Mouse (Mus musculus): ENCODE measurements around the gene Cacng7.
"Not testable (repeated sequence)": the region's sequence is repeated elsewhere in the genome, so short reads cannot be mapped to it uniquely, and the experiment has no call there.

Cacng7 gene

DNA sequence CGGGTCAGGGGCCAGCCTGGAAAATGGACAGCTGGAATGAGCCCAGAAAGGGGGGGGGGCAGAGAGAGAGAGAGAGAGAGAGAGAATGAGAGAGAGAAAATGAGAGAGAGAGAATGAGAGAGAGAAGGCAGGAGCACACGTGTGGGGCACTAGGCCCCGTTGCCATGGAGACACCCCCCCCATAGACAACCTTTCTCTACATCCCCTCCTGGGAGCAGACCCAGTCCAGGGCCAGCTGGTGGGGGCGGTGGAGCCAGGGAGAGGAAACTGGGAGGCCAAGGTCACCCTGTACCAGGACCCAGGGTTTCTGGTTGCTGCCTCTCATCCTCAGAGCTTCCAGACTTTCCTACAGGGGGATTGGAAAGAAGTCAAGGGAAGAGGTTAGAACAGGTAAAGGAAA lies 59.1 kb downstream of the Cacng7 start:
- DNase-seq = no peak

DNA sequence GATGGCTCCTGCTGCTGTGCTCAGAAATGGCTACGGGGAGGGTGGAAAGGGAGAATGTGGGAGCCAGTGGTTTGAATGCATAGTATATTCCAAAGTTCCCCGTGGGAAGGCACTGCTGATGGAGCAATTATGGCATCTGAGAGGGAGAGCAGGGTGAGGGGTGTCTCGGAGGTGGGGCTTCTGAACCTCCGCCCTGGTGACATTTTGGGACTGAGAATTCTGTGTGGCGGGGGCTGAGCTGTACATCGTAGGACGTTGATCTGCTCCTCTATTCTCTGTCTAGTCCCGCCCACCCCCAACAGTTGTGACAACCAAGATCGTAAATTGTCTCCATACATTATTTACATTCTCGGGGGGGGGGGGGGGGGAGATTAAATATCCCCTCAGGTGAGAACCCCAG lies 64.6 kb downstream of the Cacng7 start:
- no peak for DNase-seq

- DNase-seq = no peak
Observed at GRCm38 (mm10) chr7:3397797-3398196, 65.0 kb downstream of the Cacng7 start.

GRCm38 (mm10) chr7:3398363-3398762 lies 65.6 kb downstream of the Cacng7 start:
- DNase-seq = not testable (repeated sequence)

GRCm38 (mm10) chr7:3399937-3400336 lies 67.2 kb downstream of the Cacng7 start:
- DNase-seq = no peak

DNA sequence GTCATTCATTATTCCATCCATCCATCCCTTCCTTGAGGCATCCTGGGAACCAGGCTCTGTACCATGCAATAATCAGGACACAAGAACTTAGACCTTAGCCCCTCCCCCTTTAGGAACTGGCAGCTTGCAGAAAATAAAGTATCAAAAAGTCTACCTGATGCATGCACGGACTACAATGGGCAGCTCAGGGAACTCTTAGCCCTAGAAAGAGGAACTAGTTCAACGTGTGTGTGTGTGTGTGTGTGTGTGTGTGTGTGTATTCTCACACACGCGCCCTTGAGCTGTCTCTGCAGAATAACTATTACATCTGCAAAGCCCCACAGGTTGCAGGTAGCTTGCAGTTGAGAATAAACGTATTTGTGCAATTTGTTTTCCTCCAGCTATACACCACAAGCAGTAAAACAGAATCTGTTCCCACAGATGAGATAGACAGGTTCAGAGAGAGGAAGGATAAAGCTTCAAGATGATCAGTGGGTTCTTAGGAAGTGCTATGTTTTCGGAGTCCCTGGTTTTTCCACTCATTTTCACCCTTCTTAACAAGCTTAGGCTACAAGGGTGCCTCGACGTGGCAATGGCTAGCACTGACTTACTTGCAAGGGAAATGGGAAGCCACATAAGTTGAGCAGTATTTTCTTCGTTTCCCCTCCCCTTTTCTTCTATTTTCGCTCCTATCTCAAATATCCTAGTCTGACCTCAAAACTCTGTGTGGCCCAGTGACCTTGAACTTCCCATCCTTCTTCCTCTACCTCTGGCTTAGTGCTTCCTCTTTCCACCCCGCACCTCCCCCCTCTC lies 77.2 kb downstream of the Cacng7 start:
- no peak for DNase-seq

DNA sequence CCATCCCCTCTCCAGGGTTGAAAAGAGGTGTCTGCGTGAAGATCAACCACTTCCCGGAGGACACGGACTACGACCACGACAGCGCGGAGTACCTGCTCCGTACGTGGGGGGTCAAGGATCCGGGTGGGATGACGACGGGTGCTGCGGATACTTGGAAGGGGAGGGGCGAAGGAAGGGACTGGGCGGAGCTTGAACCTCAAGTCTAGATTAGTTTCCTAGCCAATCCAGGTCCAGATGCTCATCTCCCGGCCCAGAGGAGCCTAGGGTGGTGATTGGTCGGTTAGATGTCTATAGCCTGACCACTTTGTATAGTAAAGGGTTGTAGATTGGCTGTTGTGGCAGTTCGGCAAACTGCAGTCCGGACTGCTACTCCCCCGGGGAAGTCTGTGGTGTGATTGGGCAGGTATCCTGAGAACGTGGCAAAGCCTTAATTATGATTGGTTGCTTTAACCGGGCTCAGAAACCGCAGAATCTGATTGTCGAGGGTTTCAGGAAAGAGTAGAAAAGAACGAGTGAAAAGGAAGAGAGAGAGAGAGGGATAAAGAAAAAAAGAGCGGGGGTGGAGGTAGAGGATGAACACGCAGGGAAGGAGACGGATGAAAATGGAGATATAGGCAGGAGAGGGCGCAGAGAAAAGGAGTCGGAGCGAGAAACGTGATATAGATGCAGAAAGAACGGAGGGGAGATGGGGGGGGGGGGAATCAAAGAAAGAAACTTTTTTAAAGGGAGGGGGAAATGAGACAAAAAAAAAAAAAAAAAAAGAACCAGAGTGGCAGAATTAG lies 78.6 kb downstream of the Cacng7 start:
- DNase-seq = no peak

GRCm38 (mm10) chr7:3412036-3412435 lies 79.3 kb downstream of the Cacng7 start:
- no peak for DNase-seq

DNA sequence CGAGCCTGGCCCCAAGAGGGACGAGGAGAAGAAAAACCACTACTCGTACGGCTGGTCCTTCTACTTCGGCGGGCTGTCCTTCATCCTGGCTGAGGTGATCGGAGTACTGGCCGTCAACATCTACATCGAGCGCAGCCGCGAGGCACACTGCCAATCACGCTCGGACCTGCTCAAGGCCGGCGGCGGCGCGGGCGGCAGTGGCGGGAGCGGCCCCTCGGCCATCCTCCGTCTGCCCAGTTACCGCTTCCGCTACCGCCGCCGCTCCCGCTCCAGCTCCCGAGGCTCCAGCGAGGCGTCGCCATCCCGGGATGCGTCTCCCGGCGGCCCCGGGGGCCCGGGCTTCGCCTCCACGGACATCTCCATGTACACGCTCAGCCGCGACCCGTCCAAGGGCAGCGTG lies 82.1 kb downstream of the Cacng7 start:
- DNase-seq = no peak

DNA sequence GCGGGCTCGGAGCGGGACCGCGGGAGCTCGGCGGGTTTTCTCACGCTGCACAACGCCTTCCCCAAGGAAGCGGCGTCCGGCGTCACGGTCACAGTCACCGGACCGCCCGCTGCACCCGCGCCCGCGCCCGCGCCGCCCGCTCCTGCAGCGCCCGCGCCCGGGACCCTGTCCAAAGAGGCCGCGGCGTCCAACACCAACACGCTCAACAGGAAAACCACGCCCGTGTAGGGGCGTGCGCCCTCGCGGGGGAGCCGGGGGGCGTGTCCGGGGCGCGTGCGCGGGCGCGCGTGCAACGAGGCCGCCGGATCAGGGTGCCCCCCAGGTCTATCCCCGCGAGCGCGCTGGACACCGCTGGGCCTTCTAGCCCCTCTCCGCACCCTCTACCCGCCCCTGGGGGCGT lies 82.6 kb downstream of the Cacng7 start:
- DNase-seq = peak; percentile 13
